Mouse (Mus musculus) heart, embryonic 16.5 days (tissue): ENCODE measurements around the gene Anapc15-ps. TPM values are rescaled to one million over a fixed set of nuclear protein-coding genes. Genes with fewer than 3 reads are reported as not detected.

Experiments used
- ATAC-seq: fragments of 200-750 bp; cut with Nextera tagmentation; replicated peaks from 2 replicates; pipeline ENCODE4 v1.8.0; 2017; ENCODE audit warnings: moderate number of reproducible peaks; ENCODE audit not compliant: insufficient read depth, low FRiP score; ENCODE audit errors: extremely low read depth
- H3K27ac ChIP-seq: fragments of 300-500 bp; sonication (generic); 2 replicates; pipeline ENCODE4 v1.5.1; 2014; ENCODE audit warnings: mild to moderate bottlenecking, low read length, control low read depth, moderate library complexity
- H3K27me3 ChIP-seq: fragments of 300-500 bp; sonication (generic); 2 replicates; pipeline ENCODE4 v1.6.1; 2014; ENCODE audit warnings: low read length, mixed read lengths; ENCODE audit not compliant: control insufficient read depth, insufficient read depth
- H3K36me3 ChIP-seq: fragments of 300-500 bp; sonication (generic); 2 replicates; pipeline ENCODE4 v1.6.1; 2014; ENCODE audit not compliant: control insufficient read depth, insufficient read depth
- H3K4me1 ChIP-seq: fragments of 300-500 bp; sonication (generic); 2 replicates; pipeline ENCODE4 v1.6.1; 2014; ENCODE audit warnings: low read length, mixed read lengths; ENCODE audit not compliant: control insufficient read depth, insufficient read depth
- H3K4me2 ChIP-seq: fragments of 300-500 bp; sonication (generic); 2 replicates; pipeline ENCODE4 v1.6.1; 2014; ENCODE audit warnings: low read depth, mild to moderate bottlenecking, control low read depth, low read length
- H3K4me3 ChIP-seq: fragments of 300-500 bp; sonication (generic); 2 replicates; pipeline ENCODE4 v1.5.1; 2014; ENCODE audit warnings: mild to moderate bottlenecking, control low read depth, low read length
- H3K9ac ChIP-seq: fragments of 300-500 bp; sonication (generic); 2 replicates; pipeline ENCODE4 v1.6.1; 2014; ENCODE audit warnings: low read length, control low read depth
- H3K9me3 ChIP-seq: fragments of 300-500 bp; sonication (generic); replicated peaks from 2 replicates; pipeline ENCODE4 v1.6.1; 2016; ENCODE audit warnings: low read length; ENCODE audit not compliant: control insufficient read depth
- WGBS: fragments of 180-500 bp; shearing (Covaris S2); extraction: QIAGEN DNeasy Blood & Tissue Kit; methylation state at CpG from one replicate; pipeline ENCODE4 v1.1.7; 2014; 5-methylcytosine and 5-hydroxymethylcytosine counted together
- polyA plus RNA-seq: library from polyadenylated mRNA; unstranded; fragments of >200 nt; fragmentation: Nextera tagmentation; extraction: Ambion mirVana; gene quantifications from 2 replicates; pipeline ENCODE4 v1.2.1, GENCODE M21; 2015

The Anapc15-ps gene
- polyA plus RNA-seq, 1 experiment from 2014 or later: 0.71 TPM

- Histone ChIP-seq H3K9me3 (no peaks in the 10 kb centered on the region), H3K4me1 (peaks cover 11% of the 10 kb centered on the region; the same call in 1 of the 2 replicates), H3K4me2 (no peak overlapping the region), H3K27ac (no peak overlapping the region), H3K36me3 (no peaks in the 10 kb centered on the region), H3K27me3 (no peaks in the 10 kb centered on the region), H3K9ac (no peak overlapping the region), H3K4me3 (no peak overlapping the region)
- 80% methylated on average over 8 of the region's 8 CpGs for WGBS
- no peak for ATAC-seq
These were observed 36.8 kb upstream of the Anapc15-ps start for GRCm38 (mm10) chr10:95709903-95710660.

- 61% methylated on average over 10 of the region's 10 CpGs for WGBS
- Histone ChIP-seq H3K36me3 (no peaks in the 10 kb centered on the region), H3K9ac (no peak overlapping the region), H3K27ac (no peak overlapping the region), H3K9me3 (no peaks in the 10 kb centered on the region), H3K4me2 (no peak overlapping the region), H3K4me3 (no peak overlapping the region), H3K27me3 (no peaks in the 10 kb centered on the region), H3K4me1 (peaks cover 11% of the 10 kb centered on the region; the same call in 1 of the 2 replicates)
- no peak for ATAC-seq
These were observed 36.1 kb upstream of the Anapc15-ps start for GRCm38 (mm10) chr10:95709143-95709880.

GRCm38 (mm10) chr10:95708001-95708400 lies 34.8 kb upstream of the Anapc15-ps start:
- ATAC-seq: peak; percentile 83
- no peaks in the 10 kb centered on the region for H3K27me3 ChIP-seq

GRCm38 (mm10) chr10:95706867-95707266 lies 33.6 kb upstream of the Anapc15-ps start:
- no peak for ATAC-seq
- no peak overlapping the region for H3K4me3 ChIP-seq
- H3K9ac ChIP-seq: no peak overlapping the region
- H3K27ac ChIP-seq: no peak overlapping the region
- no peaks in the 10 kb centered on the region for H3K27me3 ChIP-seq
- no peaks in the 10 kb centered on the region for H3K9me3 ChIP-seq
- peaks cover 6% of the 10 kb centered on the region; the same call in 1 of the 2 replicates for H3K4me1 ChIP-seq
- WGBS: 79% methylated on average over 9 of the region's 9 CpGs
- H3K4me2 ChIP-seq: no peak overlapping the region
- no peaks in the 10 kb centered on the region for H3K36me3 ChIP-seq

More at GRCm38 (mm10) chr10:95708001-95708400, 34.8 kb upstream of the Anapc15-ps start:
- Histone ChIP-seq H3K4me3 (no peak overlapping the region), H3K4me1 (peaks cover 11% of the 10 kb centered on the region; the same call in 1 of the 2 replicates), H3K4me2 (no peak overlapping the region), H3K9ac (no peak overlapping the region), H3K9me3 (no peaks in the 10 kb centered on the region), H3K27ac (peak overlapping the region; percentile 17; the same call in 1 of the 2 replicates), H3K36me3 (no peaks in the 10 kb centered on the region)
- WGBS: 34% methylated on average over 5 of the region's 5 CpGs

GRCm38 (mm10) chr10:95705747-95706146 lies 32.5 kb upstream of the Anapc15-ps start:
- no peaks in the 10 kb centered on the region for H3K36me3 ChIP-seq
- no peak overlapping the region for H3K9ac ChIP-seq
- no peak overlapping the region for H3K27ac ChIP-seq
- H3K4me2 ChIP-seq: no peak overlapping the region
- H3K4me3 ChIP-seq: no peak overlapping the region
- peaks cover 6% of the 10 kb centered on the region; the same call in 1 of the 2 replicates for H3K4me1 ChIP-seq
- H3K27me3 ChIP-seq: no peaks in the 10 kb centered on the region
- no peak for ATAC-seq
- WGBS: 77% methylated on average over 3 of the region's 3 CpGs
- no peaks in the 10 kb centered on the region for H3K9me3 ChIP-seq

GRCm38 (mm10) chr10:95704847-95705246 lies 31.6 kb upstream of the Anapc15-ps start:
- H3K4me1 ChIP-seq: peaks cover 6% of the 10 kb centered on the region; the same call in 1 of the 2 replicates
- H3K4me2 ChIP-seq: no peak overlapping the region
- 82% methylated on average over 6 of the region's 6 CpGs for WGBS
- no peaks in the 10 kb centered on the region for H3K9me3 ChIP-seq
- no peaks in the 10 kb centered on the region for H3K36me3 ChIP-seq
- no peak overlapping the region for H3K4me3 ChIP-seq
- ATAC-seq: no peak
- no peaks in the 10 kb centered on the region for H3K27me3 ChIP-seq
- H3K9ac ChIP-seq: no peak overlapping the region
- H3K27ac ChIP-seq: no peak overlapping the region

GRCm38 (mm10) chr10:95703730-95704129 lies 30.5 kb upstream of the Anapc15-ps start:
- 93% methylated on average over 5 of the region's 5 CpGs for WGBS
- no peak for ATAC-seq
- Histone ChIP-seq H3K36me3 (no peaks in the 10 kb centered on the region), H3K27me3 (no peaks in the 10 kb centered on the region), H3K4me3 (no peak overlapping the region), H3K27ac (no peak overlapping the region), H3K4me2 (no peak overlapping the region), H3K9ac (no peak overlapping the region), H3K9me3 (no peaks in the 10 kb centered on the region), H3K4me1 (peaks cover 6% of the 10 kb centered on the region; the same call in 1 of the 2 replicates)

GRCm38 (mm10) chr10:95700422-95700821 lies 27.2 kb upstream of the Anapc15-ps start:
- Histone ChIP-seq H3K4me1 (no peaks in the 10 kb centered on the region), H3K4me3 (no peak overlapping the region), H3K36me3 (no peaks in the 10 kb centered on the region), H3K4me2 (no peak overlapping the region), H3K9ac (no peak overlapping the region), H3K27ac (no peak overlapping the region), H3K27me3 (no peaks in the 10 kb centered on the region), H3K9me3 (no peaks in the 10 kb centered on the region)
- WGBS: 73% methylated on average over 4 of the region's 4 CpGs
- no peak for ATAC-seq
